Mouse (Mus musculus) stomach, postnatal 0 days (tissue): ENCODE measurements around the gene Isy1. TPM values are rescaled to one million over a fixed set of nuclear protein-coding genes. Genes with fewer than 3 reads are reported as not detected.

Experiments
- ATAC-seq: fragments of 200-750 bp; cut with Nextera tagmentation; 2 replicates; pipeline ENCODE4 v1.8.0; 2017; ENCODE audit not compliant: low FRiP score, low TSS enrichment
- DNase-seq: peaks from one replicate; pipeline ENCODE4 v3.0.0-alpha.2; 2016; ENCODE audit warnings: low spot score
- H3K27ac ChIP-seq: fragments of 300-500 bp; sonication (generic); replicated peaks from 2 replicates; pipeline ENCODE4 v1.5.1; 2014; ENCODE audit warnings: mild to moderate bottlenecking, control low read depth
- H3K27me3 ChIP-seq: fragments of 300-500 bp; sonication (generic); 2 replicates; pipeline ENCODE4 v1.6.1; 2014; ENCODE audit warnings: low read length; ENCODE audit not compliant: control insufficient read depth, insufficient read depth
- H3K36me3 ChIP-seq: fragments of 300-500 bp; sonication (generic); 2 replicates; pipeline ENCODE4 v1.6.1; 2014; ENCODE audit warnings: low read length, mixed read lengths; ENCODE audit not compliant: control insufficient read depth, insufficient read depth
- H3K4me1 ChIP-seq: fragments of 300-500 bp; sonication (generic); replicated peaks from 2 replicates; pipeline ENCODE4 v1.6.1; 2014; ENCODE audit warnings: antibody characterized with exemption; ENCODE audit not compliant: control insufficient read depth, insufficient read depth
- H3K4me2 ChIP-seq: fragments of 300-500 bp; sonication (generic); replicated peaks from 2 replicates; pipeline ENCODE4 v1.6.1; 2014; ENCODE audit warnings: low read depth, mild to moderate bottlenecking, control low read depth, moderate library complexity
- H3K4me3 ChIP-seq: fragments of 300-500 bp; sonication (generic); 2 replicates; pipeline ENCODE4 v1.5.1; 2014; ENCODE audit warnings: low read depth, low read length, control low read depth
- H3K9ac ChIP-seq: fragments of 300-500 bp; sonication (generic); 2 replicates; pipeline ENCODE4 v1.6.1; 2014; ENCODE audit warnings: mild to moderate bottlenecking, low read length, control low read depth, mixed read lengths
- H3K9me3 ChIP-seq: fragments of 300-500 bp; sonication (generic); 2 replicates; pipeline ENCODE4 v1.6.1; 2016; ENCODE audit warnings: low read length; ENCODE audit not compliant: control insufficient read depth
- CTCF ChIP-seq: IDR thresholded peaks from 2 replicates; pipeline ENCODE4 v1.5.1; 2016; ENCODE audit warnings: antibody characterized with exemption, low read depth, mild to moderate bottlenecking, moderate library complexity
- EP300 ChIP-seq: optimal IDR thresholded peaks from 2 replicates; pipeline ENCODE3; 2016; ENCODE audit warnings: antibody characterized with exemption
- WGBS: fragments of 180-500 bp; shearing (Covaris S2); extraction: QIAGEN DNeasy Blood & Tissue Kit; methylation state at CpG from one replicate; pipeline ENCODE4 v1.1.7; 2014; 5-methylcytosine and 5-hydroxymethylcytosine counted together
- polyA plus RNA-seq: library from polyadenylated mRNA; unstranded; fragments of >200 nt; fragmentation: Nextera tagmentation; extraction: Ambion mirVana; gene quantifications from 2 replicates; pipeline ENCODE4 v1.2.1, GENCODE M21; 2015

Isy1 gene
- polyA plus RNA-seq, 1 experiment from 2014 or later, result 27.5 TPM

- DNase-seq (peak; percentile 32), ATAC-seq (peak; percentile 15; the same call in 1 of the 2 replicates)
- Histone ChIP-seq H3K27me3 (no peaks in the 10 kb centered on the region), H3K4me1 (peaks cover 2% of the 10 kb centered on the region; the same call in 1 of the 2 replicates), H3K4me3 (no peak overlapping the region), H3K9me3 (no peaks in the 10 kb centered on the region), H3K27ac (peak overlapping the region; percentile 84), H3K4me2 (no peak overlapping the region), H3K36me3 (no peaks in the 10 kb centered on the region), H3K9ac (0 out of 2 replicates have a peak overlapping the region, but pooled peaks have one; percentile 8)
- WGBS, result 65% methylated on average over 6 of the region's 6 CpGs
- TF ChIP-seq CTCF, result no peak
- no peak for TF ChIP-seq EP300
Measured at GRCm38 (mm10) chr6:87789791-87790190, 48.8 kb downstream of the Isy1 start.

- Histone ChIP-seq H3K4me3 (no peak overlapping the region), H3K9ac (0 out of 2 replicates have a peak overlapping the region, but pooled peaks have one; percentile 8), H3K4me1 (peaks cover 2% of the 10 kb centered on the region; the same call in 1 of the 2 replicates), H3K9me3 (no peaks in the 10 kb centered on the region), H3K4me2 (no peak overlapping the region), H3K36me3 (no peaks in the 10 kb centered on the region), H3K27ac (peak overlapping the region; percentile 86), H3K27me3 (no peaks in the 10 kb centered on the region)
- 34% methylated on average over 5 of the region's 5 CpGs for WGBS
- ATAC-seq (peak; percentile 85), DNase-seq (peak; percentile 90)
- TF ChIP-seq EP300 (no peak), CTCF (no peak)
Measured at GRCm38 (mm10) chr6:87788896-87789587, 49.6 kb downstream of the Isy1 start.

GRCm38 (mm10) chr6:87788266-87788895 lies 50.2 kb downstream of the Isy1 start:
- Histone ChIP-seq H3K4me2 (no peak overlapping the region), H3K4me3 (no peak overlapping the region), H3K9ac (no peak overlapping the region), H3K36me3 (no peaks in the 10 kb centered on the region), H3K4me1 (peaks cover 2% of the 10 kb centered on the region; the same call in 1 of the 2 replicates), H3K27me3 (no peaks in the 10 kb centered on the region), H3K27ac (peak overlapping the region; percentile 86), H3K9me3 (no peaks in the 10 kb centered on the region)
- 94% methylated on average over 9 of the region's 9 CpGs for WGBS
- DNase-seq (no peak), ATAC-seq (no peak)
- no peak for TF ChIP-seq CTCF
- no peak for TF ChIP-seq EP300

- ATAC-seq (no peak), DNase-seq (no peak)
- Histone ChIP-seq H3K4me2 (no peak overlapping the region), H3K36me3 (no peaks in the 10 kb centered on the region), H3K9me3 (no peaks in the 10 kb centered on the region), H3K9ac (no peak overlapping the region), H3K27me3 (no peaks in the 10 kb centered on the region), H3K4me3 (no peak overlapping the region), H3K27ac (no peak overlapping the region), H3K4me1 (peaks cover 2% of the 10 kb centered on the region; the same call in 1 of the 2 replicates)
- TF ChIP-seq EP300 (no peak), CTCF (no peak)
- 81% methylated on average over 6 of the region's 6 CpGs for WGBS
Measured at GRCm38 (mm10) chr6:87787108-87787890, 51.3 kb downstream of the Isy1 start.

DNA sequence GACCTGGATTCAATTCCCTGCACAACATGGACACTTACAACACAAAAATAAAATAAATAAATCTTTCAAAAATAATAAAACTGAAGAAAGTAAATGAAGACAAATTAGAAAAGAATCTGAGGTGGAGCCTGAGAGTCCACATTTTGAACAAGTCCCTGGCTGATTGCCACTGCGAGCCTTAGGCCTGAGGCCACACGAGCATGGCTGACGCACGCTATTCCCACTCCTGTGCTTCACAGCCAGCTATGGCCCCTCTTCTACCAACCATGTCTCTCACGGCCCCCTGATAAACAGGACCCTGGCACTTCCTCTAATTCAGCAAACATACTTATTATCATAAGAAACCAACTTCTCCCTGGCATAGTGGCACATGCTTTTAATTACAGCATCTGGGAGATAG lies 52.0 kb downstream of the Isy1 start:
- Histone ChIP-seq H3K4me1 (peaks cover 2% of the 10 kb centered on the region; the same call in 1 of the 2 replicates), H3K4me2 (no peak overlapping the region), H3K4me3 (no peak overlapping the region), H3K27ac (no peak overlapping the region), H3K36me3 (no peaks in the 10 kb centered on the region), H3K9me3 (no peaks in the 10 kb centered on the region), H3K9ac (no peak overlapping the region), H3K27me3 (no peaks in the 10 kb centered on the region)
- 79% methylated on average over 5 of the region's 5 CpGs for WGBS
- no peak for TF ChIP-seq EP300
- no peak for ATAC-seq
- DNase-seq, result no peak
